Mouse (Mus musculus): ENCODE results near the gene Fam19a1.

DNA sequence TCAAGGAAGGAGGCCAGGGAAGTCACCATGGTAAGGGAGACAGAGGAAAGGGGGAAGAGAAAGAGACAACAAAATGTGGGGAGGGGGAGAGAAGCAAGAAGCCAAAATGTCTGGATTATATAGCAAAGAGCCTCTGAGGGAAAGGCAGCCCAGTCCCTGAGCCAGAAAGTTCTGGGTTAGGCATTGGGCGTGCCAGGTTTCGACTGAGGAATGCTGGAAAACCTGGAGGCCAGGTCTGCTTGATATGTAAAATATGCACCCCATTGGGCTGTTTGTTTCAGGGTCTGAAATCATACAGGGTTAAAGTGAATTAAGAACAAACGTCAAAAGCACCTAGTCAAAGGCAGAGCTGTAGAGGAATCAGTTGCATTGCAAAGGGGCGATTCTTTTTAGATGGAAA lies 346.1 kb downstream of the Fam19a1 start:
- no peak for TF ChIP-seq CTCF (IDR thresholded peaks at IDR 0.05; ENCODE audit: low read depth, low read length)
- no peak for TF ChIP-seq TAL1 (conservative IDR thresholded peaks at IDR 0.05; ENCODE audit: low read depth, low read length)
- TF ChIP-seq GATA1 (IDR thresholded peaks at IDR 0.05; ENCODE audit: borderline replicate concordance, low read length): no peak
- no peak for TF ChIP-seq GATA2 (IDR thresholded peaks at IDR 0.05; ENCODE audit: borderline replicate concordance, low read depth, low read length)
- no peak for TF ChIP-seq POLR2AphosphoS5 (IDR thresholded peaks at IDR 0.05; ENCODE audit: insufficient replicate concordance, low read depth, low read length)

All from G1E (cell line).